Mouse (Mus musculus): ENCODE data around the gene Tas2r137. TPM values are rescaled to one million over a fixed set of nuclear protein-coding genes. Genes with fewer than 3 reads are reported as not detected.

Gene Tas2r137
- polyA plus RNA-seq (2015; fragmentation: Nextera tagmentation; extraction: Ambion mirVana) = not detected in 2 replicates

DNA sequence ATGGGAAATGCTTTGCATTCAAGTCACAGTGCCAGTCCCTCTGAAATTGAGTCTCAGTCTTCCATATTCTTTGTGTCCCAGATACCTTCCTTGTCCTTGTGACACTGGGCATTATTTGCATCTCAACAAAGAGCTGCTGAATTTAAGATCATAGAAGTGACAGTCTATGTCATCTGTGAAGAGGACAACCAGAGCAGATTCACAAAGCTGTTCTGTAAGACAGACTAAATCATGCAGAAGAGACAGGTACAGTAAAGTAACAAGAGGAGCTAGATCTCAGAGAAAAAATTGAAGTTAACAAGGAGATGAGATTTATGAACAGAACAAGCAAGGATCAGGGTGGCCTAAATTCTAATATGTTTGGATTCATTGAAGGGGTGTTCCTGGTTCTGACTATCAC is at the start of gene Tas2r137:
Gene Tas2r137 (plus strand): TSS at position 301 of the 400 bp plus-strand sequence.
- no peaks in the 10 kb centered on the region for H3K36me3 ChIP-seq
- H3K27ac ChIP-seq = no peak within 1 kb of the TSS
- no peak for ATAC-seq (ENCODE audit: borderline replicate concordance, extremely low read depth, low FRiP score, low TSS enrichment)
- H3K9me3 ChIP-seq = no peaks in the 10 kb centered on the region
- no peaks in the 10 kb centered on the region for H3K4me1 ChIP-seq
- no peak within 1 kb of the TSS for H3K4me2 ChIP-seq
- H3K9ac ChIP-seq = no peak within 1 kb of the TSS
- H3K4me3 ChIP-seq = no peak within 1 kb of the TSS
- no peaks in the 10 kb centered on the region for H3K27me3 ChIP-seq

DNA sequence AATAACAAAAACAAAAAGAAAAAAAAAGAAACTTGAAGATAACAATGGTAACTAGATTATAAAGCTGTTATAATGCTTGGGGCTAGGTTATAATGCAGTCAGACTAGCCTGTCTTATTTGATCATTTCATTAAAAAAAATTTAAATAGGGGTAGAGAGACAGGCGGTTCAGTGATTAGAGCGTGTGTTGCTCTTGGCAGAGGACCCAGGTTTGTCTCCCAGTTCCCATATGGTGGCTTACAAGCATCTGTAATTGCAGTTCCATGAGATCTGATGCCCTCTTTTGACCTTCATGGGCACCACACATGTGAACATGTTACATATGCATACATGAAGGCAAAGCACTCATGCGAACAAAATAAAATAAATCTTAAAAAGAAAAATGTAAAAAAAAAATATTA is 49.8 kb upstream of the Tas2r137 start:
- Histone ChIP-seq H3K4me1 (peaks cover 2% of the 10 kb centered on the region), H3K4me2 (no peak overlapping the region), H3K36me3 (no peaks in the 10 kb centered on the region), H3K4me3 (no peak overlapping the region), H3K27ac (no peak overlapping the region), H3K9ac (no peak overlapping the region), H3K9me3 (no peaks in the 10 kb centered on the region), H3K27me3 (peaks cover 12% of the 10 kb centered on the region; the same call in 1 of the 2 replicates)
- ATAC-seq (ENCODE audit: borderline replicate concordance, extremely low read depth, low FRiP score, low TSS enrichment) = no peak
- WGBS = 63% methylated on average over 3 of the region's 3 CpGs

DNA sequence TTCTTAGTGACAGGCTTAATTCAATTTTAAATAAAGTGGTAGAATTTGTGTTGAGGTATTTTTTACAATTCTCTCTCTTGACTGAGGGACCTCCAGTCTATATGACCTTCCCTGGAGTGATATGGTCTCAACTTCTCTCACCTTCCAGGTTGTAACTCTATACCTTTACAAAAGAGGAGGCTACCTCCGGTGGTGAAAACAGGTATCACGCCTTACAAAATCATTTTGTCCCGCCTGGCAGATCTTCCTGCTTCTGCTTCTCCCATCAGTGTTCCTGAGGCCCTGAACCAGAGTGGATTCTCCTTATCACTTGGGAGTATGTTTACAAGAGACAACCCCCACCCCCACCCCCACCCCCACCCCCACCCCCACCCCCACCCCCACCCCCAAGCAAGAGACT is 49.3 kb upstream of the Tas2r137 start:
- H3K36me3 ChIP-seq = no peaks in the 10 kb centered on the region
- H3K9me3 ChIP-seq = no peaks in the 10 kb centered on the region
- H3K4me3 ChIP-seq = no peak overlapping the region
- 37% methylated on average over 3 of the region's 3 CpGs for WGBS
- H3K4me2 ChIP-seq = no peak overlapping the region
- no peak overlapping the region for H3K9ac ChIP-seq
- H3K27ac ChIP-seq = no peak overlapping the region
- ATAC-seq (ENCODE audit: borderline replicate concordance, extremely low read depth, low FRiP score, low TSS enrichment) = no peak
- H3K27me3 ChIP-seq = peaks cover 12% of the 10 kb centered on the region; the same call in 1 of the 2 replicates
- H3K4me1 ChIP-seq = no peaks in the 10 kb centered on the region

DNA sequence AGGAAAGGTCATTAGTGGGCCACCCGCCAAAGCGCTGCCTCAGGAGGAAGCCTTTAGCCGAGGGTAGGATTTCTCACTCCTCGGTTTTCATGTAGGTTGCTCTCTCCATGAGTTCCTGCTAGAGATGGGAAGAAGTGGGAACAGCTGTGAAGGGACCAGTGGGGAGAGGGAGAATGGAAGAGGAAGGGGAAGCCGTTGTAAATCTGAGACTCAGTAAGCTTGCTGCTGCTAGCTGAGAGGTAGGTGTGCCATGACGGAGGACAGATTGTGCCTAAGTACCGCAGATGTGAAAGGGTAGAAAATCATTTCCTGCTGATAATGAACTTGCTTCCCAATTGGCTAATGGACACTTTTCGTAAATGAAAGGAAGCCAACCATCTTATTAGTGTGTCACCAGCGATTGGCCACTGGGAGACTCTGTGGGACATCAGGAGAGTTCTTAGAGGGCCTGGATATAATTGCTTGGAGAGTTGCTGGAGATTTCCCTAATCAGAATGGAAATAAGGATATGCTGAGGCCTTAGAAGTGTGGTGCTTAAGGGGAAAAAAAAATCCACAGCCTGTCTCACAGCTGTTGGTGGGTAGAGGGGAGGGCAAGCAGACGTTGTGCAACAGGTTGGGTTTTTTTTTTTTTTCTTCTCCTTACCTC is 47.6 kb upstream of the Tas2r137 start:
- peak; percentile 14; the same call in 1 of the 2 replicates for ATAC-seq (ENCODE audit: borderline replicate concordance, extremely low read depth, low FRiP score, low TSS enrichment)
- Histone ChIP-seq H3K9ac (no peak overlapping the region), H3K36me3 (no peaks in the 10 kb centered on the region), H3K9me3 (no peaks in the 10 kb centered on the region), H3K4me3 (no peak overlapping the region), H3K27ac (no peak overlapping the region), H3K27me3 (peaks cover 6% of the 10 kb centered on the region; the same call in 1 of the 2 replicates), H3K4me1 (no peaks in the 10 kb centered on the region), H3K4me2 (no peak overlapping the region)
- 18% methylated on average over 10 of the region's 10 CpGs for WGBS

DNA sequence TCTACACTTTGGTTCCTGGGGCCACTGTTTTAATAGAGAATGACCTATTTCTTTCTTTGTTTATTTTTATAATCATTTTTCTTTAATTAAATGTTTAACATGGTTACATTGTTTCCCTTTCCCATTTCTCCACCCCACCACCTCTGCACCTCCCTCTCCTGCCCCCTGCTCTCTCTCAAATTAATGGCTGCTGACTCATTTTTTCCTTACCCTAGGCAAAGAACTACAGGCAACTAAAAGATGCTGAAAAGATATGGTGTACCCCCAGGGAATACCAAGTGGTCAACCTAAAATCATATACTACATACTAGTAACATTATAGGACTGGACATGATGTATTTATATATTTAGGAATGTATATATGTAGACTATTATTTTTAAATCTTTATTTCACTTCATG is 42.4 kb upstream of the Tas2r137 start:
- H3K4me1 ChIP-seq = no peaks in the 10 kb centered on the region
- no peaks in the 10 kb centered on the region for H3K9me3 ChIP-seq
- no peak overlapping the region for H3K27ac ChIP-seq
- no peaks in the 10 kb centered on the region for H3K36me3 ChIP-seq
- no peak overlapping the region for H3K4me2 ChIP-seq
- no peak overlapping the region for H3K9ac ChIP-seq
- no peak for ATAC-seq (ENCODE audit: borderline replicate concordance, extremely low read depth, low FRiP score, low TSS enrichment)
- no peak overlapping the region for H3K4me3 ChIP-seq
- no peaks in the 10 kb centered on the region; the same call in 1 of the 2 replicates for H3K27me3 ChIP-seq

DNA sequence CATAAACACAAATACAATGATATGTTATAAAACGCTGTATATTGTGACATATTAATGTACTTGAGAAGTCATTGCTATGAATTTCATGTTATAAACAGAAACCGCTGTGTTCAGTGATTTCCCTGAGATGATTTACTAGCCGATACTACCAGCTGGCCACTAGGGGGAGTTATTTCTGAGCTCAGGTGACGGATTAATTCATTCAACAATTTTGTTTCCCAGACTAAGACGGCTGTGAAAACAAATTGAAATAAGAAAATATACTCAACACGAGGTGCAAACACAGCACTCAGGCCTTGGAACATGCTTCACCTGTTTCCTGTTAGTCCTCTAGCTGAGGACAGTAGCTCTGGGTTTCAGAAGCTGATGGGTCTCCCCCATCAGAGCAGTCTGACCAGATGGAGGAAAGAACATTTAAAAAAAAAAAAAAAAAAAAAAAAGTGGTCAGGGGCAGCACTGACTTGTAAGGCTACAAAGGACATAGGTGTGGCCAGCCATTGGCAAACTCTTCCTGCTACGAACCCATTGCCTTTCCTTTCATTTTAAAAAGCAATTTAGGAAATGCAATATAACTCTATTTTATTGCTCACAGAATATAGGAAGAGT is 36.5 kb upstream of the Tas2r137 start:
- WGBS = 20% methylated on average over 7 of the region's 7 CpGs
- H3K27me3 ChIP-seq = no peaks in the 10 kb centered on the region
- no peak overlapping the region for H3K4me3 ChIP-seq
- H3K27ac ChIP-seq = no peak overlapping the region
- no peak for ATAC-seq (ENCODE audit: borderline replicate concordance, extremely low read depth, low FRiP score, low TSS enrichment)
- H3K36me3 ChIP-seq = no peaks in the 10 kb centered on the region
- H3K9ac ChIP-seq = no peak overlapping the region
- H3K4me2 ChIP-seq = no peak overlapping the region
- H3K9me3 ChIP-seq = no peaks in the 10 kb centered on the region
- H3K4me1 ChIP-seq = no peaks in the 10 kb centered on the region

DNA sequence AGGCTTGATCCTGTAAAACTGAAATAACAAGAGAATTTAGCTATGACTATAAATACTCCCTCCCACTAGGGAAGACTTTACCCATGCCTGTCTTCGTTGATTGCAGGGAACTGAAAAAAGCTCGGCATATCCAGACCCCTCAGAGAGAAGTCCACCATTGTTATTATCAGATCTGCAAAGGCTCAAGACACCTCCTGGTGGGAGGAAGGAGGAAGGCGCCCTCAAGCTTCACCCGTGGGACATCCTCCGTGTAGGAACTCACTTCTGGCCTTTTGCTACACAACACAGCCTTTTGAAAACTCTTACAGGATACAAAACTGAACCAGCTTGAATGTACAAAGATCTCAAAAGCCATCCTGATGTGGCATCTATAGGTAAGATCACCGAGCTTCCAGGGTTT is 25.3 kb upstream of the Tas2r137 start:
- no peak for ATAC-seq (ENCODE audit: borderline replicate concordance, extremely low read depth, low FRiP score, low TSS enrichment)
- Histone ChIP-seq H3K27ac (no peak overlapping the region), H3K36me3 (no peaks in the 10 kb centered on the region), H3K27me3 (no peaks in the 10 kb centered on the region), H3K9me3 (no peaks in the 10 kb centered on the region), H3K4me2 (no peak overlapping the region), H3K9ac (no peak overlapping the region), H3K4me1 (no peaks in the 10 kb centered on the region), H3K4me3 (no peak overlapping the region)
- 48% methylated on average over 6 of the region's 6 CpGs for WGBS

DNA sequence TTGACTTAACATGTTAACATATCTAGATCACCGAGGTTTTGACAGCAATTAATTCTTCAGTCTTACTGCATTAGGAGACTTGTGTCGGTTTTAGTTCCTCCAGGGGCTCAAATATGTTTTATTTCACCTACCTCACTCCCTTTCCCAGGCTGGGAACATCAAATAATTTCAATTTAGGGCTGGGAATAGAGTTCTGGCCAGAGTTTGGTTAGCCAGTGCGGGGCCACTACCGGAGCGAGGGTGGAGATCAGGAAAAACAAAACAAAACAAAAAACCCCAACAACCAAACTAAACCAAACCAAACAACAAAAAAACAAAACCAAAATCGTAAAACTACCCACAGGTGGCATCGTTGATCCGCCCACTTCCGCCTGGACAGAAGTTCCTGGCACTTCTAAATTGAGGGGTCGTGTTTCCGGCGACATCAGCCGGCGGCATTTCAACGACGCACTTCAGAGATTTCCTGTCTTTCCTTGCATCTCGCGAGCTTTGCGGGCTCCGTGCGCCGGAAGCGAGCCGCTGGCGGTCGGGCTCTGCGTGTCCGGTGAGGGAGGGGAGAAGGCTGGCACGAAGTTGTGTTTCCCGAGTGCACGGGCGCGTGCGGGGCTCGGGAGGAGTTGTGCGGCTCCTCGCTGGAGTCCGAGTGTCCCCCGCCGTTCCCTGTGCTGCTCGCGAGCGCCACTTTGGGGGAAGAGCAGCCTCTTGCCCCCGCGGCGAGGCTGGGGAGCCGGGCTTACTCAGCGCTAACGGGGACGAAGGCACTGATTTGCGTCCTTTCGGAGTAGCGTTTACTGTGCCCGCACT is 19.9 kb upstream of the Tas2r137 start, which contains the start of gene Ssbp1:
Gene Ssbp1 (plus strand): TSS at position 437 of the 804 bp plus-strand sequence.
- peak within 1 kb of the TSS; percentile 95 for H3K27ac ChIP-seq
- H3K27me3 ChIP-seq = no peaks in the 10 kb centered on the region
- peak within 1 kb of the TSS; percentile 85 for H3K9ac ChIP-seq
- peaks cover 29% of the 10 kb centered on the region for H3K36me3 ChIP-seq
- whole genome bisulfite sequencing = 2% methylated on average over 54 of the region's 54 CpGs
- no peaks in the 10 kb centered on the region for H3K9me3 ChIP-seq
- H3K4me3 ChIP-seq = peak within 1 kb of the TSS; percentile 69
- H3K4me2 ChIP-seq = peak within 1 kb of the TSS; percentile 71
- peaks cover 4% of the 10 kb centered on the region for H3K4me1 ChIP-seq
- peak; percentile 94 for ATAC-seq (ENCODE audit: borderline replicate concordance, extremely low read depth, low FRiP score, low TSS enrichment)

DNA sequence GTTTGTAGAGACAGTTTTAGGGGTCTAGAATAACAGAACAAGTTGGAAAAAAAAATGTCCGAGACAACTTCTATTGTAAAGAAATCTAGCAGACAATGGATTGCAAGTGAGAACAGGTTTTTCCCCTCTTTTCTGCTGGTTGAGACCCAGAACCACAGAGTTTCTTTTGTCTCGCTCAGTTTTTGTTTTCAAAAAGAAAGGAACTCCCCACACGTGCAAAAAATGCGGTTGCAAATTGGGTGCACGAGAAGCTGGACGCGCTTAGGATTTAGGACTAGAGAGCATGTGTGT is 19.4 kb upstream of the Tas2r137 start:
- Histone ChIP-seq H3K4me2 (peak overlapping the region; percentile 71), H3K4me1 (peaks cover 4% of the 10 kb centered on the region), H3K27me3 (no peaks in the 10 kb centered on the region), H3K9me3 (no peaks in the 10 kb centered on the region), H3K36me3 (peaks cover 33% of the 10 kb centered on the region), H3K4me3 (peak overlapping the region; percentile 69), H3K27ac (peak overlapping the region; percentile 95), H3K9ac (peak overlapping the region; percentile 85)
- WGBS = 1% methylated on average over 7 of the region's 7 CpGs
- no peak for ATAC-seq (ENCODE audit: borderline replicate concordance, extremely low read depth, low FRiP score, low TSS enrichment)

DNA sequence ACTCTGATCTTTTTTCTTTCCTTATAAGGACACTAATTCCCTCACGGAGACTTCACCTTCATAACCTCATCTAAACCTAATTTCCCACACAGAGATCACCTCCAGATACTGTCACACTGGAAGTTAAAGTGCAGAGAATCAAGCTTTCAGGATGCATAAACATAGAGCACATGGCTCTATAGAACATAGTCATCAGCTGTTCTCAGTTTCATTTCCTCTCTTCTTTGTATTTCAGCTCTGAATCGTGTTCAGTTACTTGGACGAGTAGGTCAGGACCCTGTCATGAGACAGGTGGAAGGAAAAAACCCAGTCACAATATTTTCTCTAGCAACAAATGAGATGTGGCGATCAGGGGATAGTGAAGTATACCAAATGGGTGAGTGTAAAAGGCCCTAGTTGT is 14.9 kb upstream of the Tas2r137 start:
- no peak for ATAC-seq (ENCODE audit: borderline replicate concordance, extremely low read depth, low FRiP score, low TSS enrichment)
- no peak overlapping the region for H3K9ac ChIP-seq
- H3K36me3 ChIP-seq = peaks cover 54% of the 10 kb centered on the region
- 84% methylated on average over 4 of the region's 4 CpGs for WGBS
- no peaks in the 10 kb centered on the region for H3K27me3 ChIP-seq
- no peak overlapping the region for H3K4me3 ChIP-seq
- no peak overlapping the region for H3K27ac ChIP-seq
- no peak overlapping the region for H3K4me2 ChIP-seq
- no peaks in the 10 kb centered on the region for H3K9me3 ChIP-seq
- peaks cover 4% of the 10 kb centered on the region for H3K4me1 ChIP-seq

DNA sequence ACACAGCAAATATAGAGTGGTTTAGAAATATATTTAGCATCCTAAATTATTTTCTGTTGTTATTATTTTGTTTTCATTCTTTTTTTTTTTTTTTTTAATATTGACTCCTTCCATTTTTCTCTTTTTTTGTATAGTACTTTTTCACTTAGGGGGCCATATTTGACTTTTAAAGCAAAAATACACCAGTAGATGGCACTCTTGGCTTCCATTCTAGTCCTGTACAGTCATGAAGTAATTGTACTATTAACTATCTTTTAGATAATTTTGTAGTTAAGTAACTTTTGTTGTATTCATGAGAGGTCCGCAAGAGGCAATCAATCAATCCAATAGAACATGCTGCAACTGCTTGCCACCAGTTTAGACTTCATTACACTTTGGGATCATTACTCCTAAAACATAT is 11.3 kb upstream of the Tas2r137 start:
- Histone ChIP-seq H3K9ac (no peak overlapping the region), H3K4me3 (no peak overlapping the region), H3K27me3 (no peaks in the 10 kb centered on the region), H3K4me1 (no peaks in the 10 kb centered on the region), H3K36me3 (peaks cover 67% of the 10 kb centered on the region), H3K27ac (no peak overlapping the region), H3K4me2 (no peak overlapping the region), H3K9me3 (no peaks in the 10 kb centered on the region)
- no peak for ATAC-seq (ENCODE audit: borderline replicate concordance, extremely low read depth, low FRiP score, low TSS enrichment)
- WGBS = 63% methylated on average over 1 of the region's 1 CpGs

DNA sequence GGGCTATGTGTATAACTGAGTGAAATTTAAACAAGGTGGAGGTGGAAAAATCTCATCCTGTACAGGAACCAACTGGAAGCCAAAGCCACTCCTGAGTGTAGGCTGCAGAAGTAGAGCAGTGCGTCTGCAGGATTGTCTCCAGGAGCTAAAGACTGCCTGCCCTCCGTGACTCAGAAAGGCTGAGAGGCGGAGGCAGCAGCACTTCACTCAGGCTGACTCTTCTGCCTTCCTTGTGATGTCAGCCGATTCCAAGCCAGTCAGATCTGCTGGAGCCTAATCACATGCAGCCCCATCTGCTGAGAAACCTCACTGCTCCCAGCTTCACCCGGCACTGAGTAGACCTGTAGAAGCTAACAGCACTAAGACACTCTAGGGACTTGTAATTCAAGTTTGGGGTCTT is 8.7 kb upstream of the Tas2r137 start:
- Histone ChIP-seq H3K4me2 (no peak overlapping the region), H3K27ac (no peak overlapping the region), H3K4me3 (no peak overlapping the region), H3K9ac (no peak overlapping the region), H3K9me3 (no peaks in the 10 kb centered on the region), H3K36me3 (peaks cover 45% of the 10 kb centered on the region), H3K27me3 (no peaks in the 10 kb centered on the region), H3K4me1 (no peaks in the 10 kb centered on the region)
- ATAC-seq (ENCODE audit: borderline replicate concordance, extremely low read depth, low FRiP score, low TSS enrichment) = no peak
- 88% methylated on average over 5 of the region's 5 CpGs for WGBS
